Mouse (Mus musculus): ENCODE results near the gene Orc3. TPM values are rescaled to one million over a fixed set of nuclear protein-coding genes. Genes with fewer than 3 reads are reported as not detected.

Gene Orc3
- polyA plus RNA-seq, 1 experiment = 32.8 TPM

GRCm38 (mm10) chr4:34560971-34561370 is 53.8 kb downstream of the Orc3 start:
- Histone ChIP-seq H3K4me1 (ENCODE audit: control insufficient read depth, insufficient read depth, low read length) (no peaks in the 10 kb centered on the region; the same call in 1 of the 2 replicates), H3K27ac (ENCODE audit: insufficient read depth, low read length) (no peak overlapping the region), H3K4me3 (ENCODE audit: insufficient read depth, low read length) (no peak overlapping the region)
- TF ChIP-seq CTCF (IDR thresholded peaks at IDR 0.05; ENCODE audit: extremely low read depth, insufficient read depth, low read length) (peak; percentile 16; the same call in 1 of the 2 replicates), POLR2A (IDR thresholded peaks at IDR 0.05; ENCODE audit: extremely low read depth, insufficient read depth, low read length) (no peak)

- Histone ChIP-seq H3K27ac (ENCODE audit: insufficient read depth, low read length) (no peak overlapping the region), H3K4me1 (ENCODE audit: control insufficient read depth, insufficient read depth, low read length) (no peaks in the 10 kb centered on the region; the same call in 1 of the 2 replicates), H3K4me3 (ENCODE audit: insufficient read depth, low read length) (no peak overlapping the region)
- no peak for TF ChIP-seq POLR2A (IDR thresholded peaks at IDR 0.05; ENCODE audit: extremely low read depth, insufficient read depth, low read length)
- no peak for TF ChIP-seq CTCF (IDR thresholded peaks at IDR 0.05; ENCODE audit: extremely low read depth, insufficient read depth, low read length)
Measured at GRCm38 (mm10) chr4:34556183-34556582, 58.6 kb downstream of the Orc3 start.

GRCm38 (mm10) chr4:34555604-34556003 is 59.1 kb downstream of the Orc3 start:
- H3K4me1 ChIP-seq (ENCODE audit: control insufficient read depth, insufficient read depth, low read length) = no peaks in the 10 kb centered on the region; the same call in 1 of the 2 replicates
- TF ChIP-seq POLR2A (IDR thresholded peaks at IDR 0.05; ENCODE audit: extremely low read depth, insufficient read depth, low read length) (no peak), CTCF (IDR thresholded peaks at IDR 0.05; ENCODE audit: extremely low read depth, insufficient read depth, low read length) (no peak)
- H3K4me3 ChIP-seq (ENCODE audit: insufficient read depth, low read length) = no peak overlapping the region
- H3K27ac ChIP-seq (ENCODE audit: insufficient read depth, low read length) = no peak overlapping the region

- TF ChIP-seq CTCF (IDR thresholded peaks at IDR 0.05; ENCODE audit: extremely low read depth, insufficient read depth, low read length) = no peak
- TF ChIP-seq POLR2A (IDR thresholded peaks at IDR 0.05; ENCODE audit: extremely low read depth, insufficient read depth, low read length) = no peak
- H3K4me3 ChIP-seq (ENCODE audit: insufficient read depth, low read length) = no peak overlapping the region
- no peak overlapping the region for H3K27ac ChIP-seq (ENCODE audit: insufficient read depth, low read length)
- H3K4me1 ChIP-seq (ENCODE audit: control insufficient read depth, insufficient read depth, low read length) = no peaks in the 10 kb centered on the region; the same call in 1 of the 2 replicates
Measured at GRCm38 (mm10) chr4:34554596-34554995, 60.1 kb downstream of the Orc3 start.

- peak overlapping the region; percentile 100 for H3K4me3 ChIP-seq (ENCODE audit: insufficient read depth, low read length)
- no peak overlapping the region for H3K27ac ChIP-seq (ENCODE audit: insufficient read depth, low read length)
- no peak for TF ChIP-seq POLR2A (IDR thresholded peaks at IDR 0.05; ENCODE audit: extremely low read depth, insufficient read depth, low read length)
- no peak for TF ChIP-seq CTCF (IDR thresholded peaks at IDR 0.05; ENCODE audit: extremely low read depth, insufficient read depth, low read length)
- H3K4me1 ChIP-seq (ENCODE audit: control insufficient read depth, insufficient read depth, low read length) = no peaks in the 10 kb centered on the region; the same call in 1 of the 2 replicates
Measured at GRCm38 (mm10) chr4:34551966-34552365, 62.8 kb downstream of the Orc3 start.

- Histone ChIP-seq H3K4me1 (ENCODE audit: control insufficient read depth, insufficient read depth, low read length) (no peaks in the 10 kb centered on the region; the same call in 1 of the 2 replicates), H3K27ac (ENCODE audit: insufficient read depth, low read length) (peak overlapping the region; percentile 92), H3K4me3 (ENCODE audit: insufficient read depth, low read length) (peak overlapping the region; percentile 100)
- no peak for TF ChIP-seq POLR2A (IDR thresholded peaks at IDR 0.05; ENCODE audit: extremely low read depth, insufficient read depth, low read length)
Measured at GRCm38 (mm10) chr4:34551098-34551809, 63.5 kb downstream of the Orc3 start.

- peak within 1 kb of the TSS; percentile 92 for H3K27ac ChIP-seq (ENCODE audit: insufficient read depth, low read length)
- peak within 1 kb of the TSS; percentile 100 for H3K4me3 ChIP-seq (ENCODE audit: insufficient read depth, low read length)
- TF ChIP-seq CTCF (IDR thresholded peaks at IDR 0.05; ENCODE audit: extremely low read depth, insufficient read depth, low read length) (no peak), POLR2A (IDR thresholded peaks at IDR 0.05; ENCODE audit: extremely low read depth, insufficient read depth, low read length) (no peak)
- no peaks in the 10 kb centered on the region; the same call in 1 of the 2 replicates for H3K4me1 ChIP-seq (ENCODE audit: control insufficient read depth, insufficient read depth, low read length)
Measured at GRCm38 (mm10) chr4:34550748-34551097, 64.0 kb downstream of the Orc3 start, which contains the start of gene Akirin2. Gene Akirin2 (plus strand): TSS chr4:34550937.

GRCm38 (mm10) chr4:34549981-34550747 is 64.6 kb downstream of the Orc3 start:
- no peak for TF ChIP-seq CTCF (IDR thresholded peaks at IDR 0.05; ENCODE audit: extremely low read depth, insufficient read depth, low read length)
- peak; percentile 74; the same call in 1 of the 2 replicates for TF ChIP-seq POLR2A (IDR thresholded peaks at IDR 0.05; ENCODE audit: extremely low read depth, insufficient read depth, low read length)

GRCm38 (mm10) chr4:34529941-34530340 is 84.8 kb downstream of the Orc3 start:
- no peak overlapping the region for H3K27ac ChIP-seq (ENCODE audit: insufficient read depth, low read length)
- no peak overlapping the region for H3K4me3 ChIP-seq (ENCODE audit: insufficient read depth, low read length)
- peaks cover 1% of the 10 kb centered on the region for H3K4me1 ChIP-seq (ENCODE audit: control insufficient read depth, insufficient read depth, low read length)
- TF ChIP-seq POLR2A (IDR thresholded peaks at IDR 0.05; ENCODE audit: extremely low read depth, insufficient read depth, low read length) (no peak), CTCF (IDR thresholded peaks at IDR 0.05; ENCODE audit: extremely low read depth, insufficient read depth, low read length) (no peak)

More at GRCm38 (mm10) chr4:34549981-34550747, 64.6 kb downstream of the Orc3 start:
- no peaks in the 10 kb centered on the region for H3K4me1 ChIP-seq (ENCODE audit: control insufficient read depth, insufficient read depth, low read length)
- peak overlapping the region; percentile 100 for H3K4me3 ChIP-seq (ENCODE audit: insufficient read depth, low read length)
- peak overlapping the region; percentile 92 for H3K27ac ChIP-seq (ENCODE audit: insufficient read depth, low read length)
